Mouse (Mus musculus): ENCODE results near the gene Cadm2.

Cadm2 gene

DNA sequence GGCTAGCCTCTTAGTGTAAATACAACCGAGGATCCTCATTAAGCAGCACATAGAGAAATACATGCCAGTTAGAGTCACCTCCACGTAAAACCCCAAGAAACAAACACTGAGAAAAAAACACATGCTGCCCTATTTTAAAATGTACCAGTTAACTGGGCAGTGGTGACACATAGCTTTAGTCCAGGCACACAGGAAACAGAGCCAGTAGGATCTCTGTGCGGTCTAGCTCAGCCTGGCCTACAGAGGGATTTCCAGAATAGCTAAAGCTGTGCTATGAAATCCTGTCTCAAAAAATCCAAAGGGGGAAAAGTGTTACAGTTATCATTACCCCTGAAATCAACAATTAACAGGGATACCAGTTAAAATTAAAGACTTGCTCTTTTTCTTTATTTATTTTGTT lies 498.9 kb downstream of the Cadm2 start:
- DNase-seq = no peak

DNA sequence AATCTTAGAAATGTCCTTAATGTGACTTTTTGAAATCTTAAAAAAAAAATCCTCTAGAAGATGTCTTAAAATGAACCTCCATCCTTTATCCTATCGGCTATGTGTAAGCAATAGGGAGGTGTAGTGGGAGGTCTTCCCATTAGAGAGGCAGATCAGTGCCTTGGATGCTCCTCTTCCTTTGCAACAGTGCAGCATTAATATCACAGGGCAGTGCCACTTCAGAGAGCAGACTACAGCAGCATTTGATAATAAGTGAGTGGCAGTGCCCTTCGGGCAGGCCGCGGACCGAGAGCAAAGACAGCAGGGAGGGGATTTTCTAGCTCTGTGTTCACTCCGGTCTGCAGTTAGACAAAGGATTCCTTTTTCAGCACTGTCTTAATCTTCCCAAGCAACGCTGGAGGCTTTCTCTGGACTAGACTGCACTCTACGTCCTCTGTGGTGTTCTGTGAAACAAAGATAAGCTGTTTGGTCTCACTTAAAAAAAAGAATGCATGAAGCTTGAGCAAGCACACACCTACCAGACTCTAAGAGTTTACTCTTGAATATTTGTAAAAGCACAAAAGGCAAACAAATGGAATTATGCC lies 514.1 kb downstream of the Cadm2 start:
- DNase-seq = no peak

DNA sequence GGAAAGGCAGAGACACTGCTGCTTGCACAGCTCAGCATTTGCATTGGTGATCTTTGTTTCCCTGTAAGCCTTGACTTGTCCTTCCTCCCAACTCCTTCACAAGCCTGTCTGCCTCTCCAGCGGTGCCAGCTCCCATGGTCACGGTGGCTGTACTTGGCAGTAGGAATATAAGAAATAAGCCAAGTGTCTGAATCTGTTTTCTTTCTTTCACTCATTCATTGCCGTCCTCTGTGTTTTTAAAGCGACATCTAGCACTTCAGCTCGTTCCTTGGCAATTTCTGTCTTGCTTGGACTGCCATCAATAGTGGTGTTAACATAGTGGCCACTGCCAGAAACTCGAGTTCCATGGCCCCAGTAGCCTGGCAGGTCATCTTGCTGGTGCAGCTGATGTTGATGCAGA lies 524.0 kb downstream of the Cadm2 start:
- DNase-seq = no peak

DNA sequence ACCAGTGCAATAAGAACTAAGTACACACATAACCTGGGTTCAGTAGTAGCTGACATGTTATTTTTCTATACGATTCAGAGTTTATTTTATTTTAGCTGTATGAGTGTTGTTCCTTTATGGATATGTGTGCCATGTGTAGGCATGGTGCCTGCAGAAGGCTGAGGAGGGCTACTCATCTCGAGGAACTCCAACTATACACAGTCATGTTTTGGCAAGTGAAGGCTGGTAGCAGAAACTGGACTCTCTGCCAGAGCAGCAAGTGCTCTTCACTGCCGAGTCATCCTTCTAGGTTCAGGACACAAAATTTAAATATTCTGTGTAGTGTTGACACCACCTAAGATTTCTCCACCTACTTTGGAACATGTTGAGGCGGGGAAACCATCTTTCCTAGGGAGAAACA lies 524.8 kb downstream of the Cadm2 start:
- DNase-seq = no peak

DNA sequence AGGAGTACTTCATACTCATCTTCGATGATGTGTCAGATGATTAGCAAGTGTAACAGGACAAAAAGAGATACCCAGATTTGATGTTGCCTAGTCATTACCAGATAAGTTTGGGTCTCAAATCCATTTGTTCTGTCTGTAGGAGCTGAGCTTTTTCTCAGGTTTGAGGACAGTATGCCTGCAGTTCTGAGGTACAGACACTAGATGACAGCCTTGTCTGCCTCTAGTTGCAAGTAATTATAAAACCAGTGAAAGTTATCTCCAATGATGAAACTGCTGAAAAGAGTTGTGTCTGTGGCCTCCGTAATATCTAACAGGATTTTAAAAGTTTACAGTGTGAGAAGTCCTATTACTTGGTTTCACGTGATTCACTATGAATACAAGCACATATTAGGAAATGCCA lies 531.0 kb downstream of the Cadm2 start:
- DNase-seq = peak; percentile 15

DNA sequence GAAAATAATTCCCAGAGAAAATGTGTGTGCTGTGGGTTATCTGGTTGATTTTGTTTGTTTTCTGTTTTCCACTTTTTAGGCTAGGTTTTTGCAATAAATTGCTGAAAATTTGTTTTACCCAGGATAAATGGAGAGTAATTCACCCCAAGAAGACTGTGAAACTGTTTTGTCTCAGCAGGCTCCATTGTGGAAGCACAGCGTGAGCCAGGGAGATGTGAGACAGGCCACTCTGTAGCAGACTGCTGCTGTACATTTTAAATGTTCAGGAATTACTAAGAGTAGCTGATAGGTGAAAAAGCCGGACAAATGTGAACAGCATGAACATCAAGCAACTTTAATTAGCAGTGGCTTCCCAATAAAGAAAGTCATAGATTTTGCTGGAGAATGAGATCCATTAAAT lies 541.4 kb downstream of the Cadm2 start:
- no peak for DNase-seq

DNA sequence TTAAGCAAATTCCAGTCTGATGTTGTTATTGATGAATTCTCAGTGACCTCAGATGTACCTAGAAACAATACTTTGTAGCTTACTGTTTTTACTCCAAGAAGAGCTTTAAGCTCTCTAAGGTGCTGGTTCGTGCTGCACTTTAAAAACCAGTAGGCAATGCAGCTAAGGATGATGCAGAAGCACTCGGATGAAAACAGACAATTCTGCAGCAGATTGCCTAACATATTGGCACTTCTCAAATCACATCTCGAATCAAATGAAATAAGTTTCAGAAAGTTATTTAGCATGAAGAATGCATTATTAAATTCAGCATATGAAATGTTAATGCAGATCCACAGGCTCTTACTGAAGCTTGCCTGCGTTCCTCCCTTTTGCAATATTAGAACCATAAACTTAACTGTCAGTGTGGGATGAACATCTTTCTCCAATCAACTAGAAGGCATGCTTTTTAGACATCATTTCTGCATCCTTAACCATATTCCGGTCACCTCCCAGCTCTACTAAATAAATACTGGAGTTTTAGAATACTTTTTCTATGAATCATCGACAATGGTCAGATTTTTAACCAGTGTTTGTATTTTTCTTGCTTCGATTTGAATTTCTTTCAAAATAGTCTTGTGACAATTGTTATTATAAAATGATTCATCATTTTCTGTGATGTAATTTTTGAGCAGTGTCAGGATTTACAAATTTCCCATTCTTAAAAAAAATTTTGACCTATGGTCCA lies 544.4 kb downstream of the Cadm2 start:
- no peak for DNase-seq

DNA sequence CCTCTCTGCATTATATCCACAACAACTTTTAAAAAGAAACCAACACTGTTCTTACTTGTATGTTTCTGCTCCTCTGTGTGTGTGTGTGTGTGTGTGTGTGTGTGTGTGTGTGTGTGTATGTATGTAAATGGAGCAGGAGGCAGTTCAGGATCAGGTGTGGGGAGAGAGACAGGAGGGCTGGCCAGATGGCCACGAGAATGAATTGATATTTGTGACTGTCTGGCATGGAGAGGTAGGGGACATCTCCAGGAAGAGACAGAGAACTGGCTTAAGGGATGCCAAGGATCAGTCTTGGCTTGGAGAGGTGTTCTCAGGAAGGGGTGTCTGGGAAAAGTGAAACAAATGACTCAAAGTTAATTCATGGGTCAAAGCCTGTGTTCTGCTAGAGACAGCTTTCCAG lies 552.2 kb downstream of the Cadm2 start:
- no peak for DNase-seq

DNA sequence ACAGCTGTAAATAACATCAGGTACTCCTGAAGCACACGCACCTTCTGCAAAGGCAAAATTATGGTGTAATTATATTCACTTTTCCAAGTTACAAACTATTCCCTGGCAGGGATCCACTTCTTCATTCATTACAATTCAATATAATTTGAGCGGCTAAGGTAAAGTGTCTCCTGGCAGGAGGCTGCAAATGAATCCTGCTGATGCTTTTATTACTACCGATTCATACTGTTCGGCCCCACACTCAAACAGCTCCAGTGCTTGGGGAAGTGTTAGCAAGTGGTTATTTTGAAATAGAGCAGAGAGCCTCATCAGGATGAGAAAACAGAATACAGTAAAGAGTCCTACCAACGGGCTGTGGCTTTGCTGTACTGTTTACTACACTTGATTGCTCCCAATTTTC lies 589.8 kb downstream of the Cadm2 start:
- DNase-seq = no peak

DNA sequence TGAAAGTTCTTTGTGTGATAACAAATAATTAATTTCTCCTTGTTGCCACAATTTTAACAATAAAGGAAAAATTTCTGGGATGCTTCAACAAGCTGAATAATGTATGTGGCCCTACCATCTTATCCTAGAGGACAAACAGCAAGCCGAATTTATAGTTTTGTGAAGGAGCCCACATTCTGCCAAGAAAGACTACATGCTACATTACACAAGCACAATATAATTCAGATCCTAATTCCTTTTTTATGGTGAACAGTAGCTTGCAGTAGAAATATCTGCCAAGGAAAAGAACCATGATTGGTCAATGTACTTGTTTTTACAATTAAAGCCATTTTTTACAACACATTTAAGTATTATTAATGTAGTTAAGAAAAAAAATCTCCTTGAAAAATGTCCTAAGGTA lies 600.9 kb downstream of the Cadm2 start:
- DNase-seq = no peak

DNA sequence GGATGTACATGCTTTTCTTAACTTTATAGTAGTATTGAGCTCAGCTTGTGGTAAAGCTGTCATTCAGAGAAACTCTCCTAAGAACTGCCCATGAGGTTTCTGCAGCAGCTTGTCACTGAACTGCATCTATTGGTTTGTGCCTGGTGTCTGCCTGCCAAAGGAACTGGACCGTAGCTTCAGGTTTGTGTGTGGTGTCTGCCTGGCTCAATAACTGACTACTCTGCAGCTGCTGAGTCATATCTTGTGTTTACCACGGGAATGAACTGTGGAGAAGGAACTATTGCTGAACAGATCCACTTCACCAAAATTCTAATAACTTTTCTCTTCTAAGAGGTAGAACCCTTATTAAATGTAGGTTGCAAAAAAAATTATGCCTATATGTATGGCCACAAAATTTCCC lies 603.0 kb downstream of the Cadm2 start:
- DNase-seq = no peak

DNA sequence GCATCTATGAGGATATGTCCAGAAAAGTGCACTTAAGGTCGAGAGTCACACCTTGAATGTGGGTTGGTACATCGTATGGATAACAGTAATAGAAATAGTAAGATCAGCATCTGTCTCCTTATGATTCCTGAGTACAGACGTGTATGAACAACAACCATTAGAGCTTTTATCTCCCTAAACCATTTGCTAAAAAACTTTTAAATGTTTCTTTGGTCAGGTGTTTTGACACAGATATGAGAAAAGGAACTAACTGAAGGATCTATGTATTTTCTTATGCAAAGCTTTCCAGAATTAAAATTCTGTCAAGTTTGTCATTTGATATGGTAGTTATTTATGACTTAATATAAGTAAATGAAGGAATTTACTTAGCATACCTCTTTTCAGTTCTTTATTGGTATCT lies 617.5 kb downstream of the Cadm2 start:
- DNase-seq = no peak

DNA sequence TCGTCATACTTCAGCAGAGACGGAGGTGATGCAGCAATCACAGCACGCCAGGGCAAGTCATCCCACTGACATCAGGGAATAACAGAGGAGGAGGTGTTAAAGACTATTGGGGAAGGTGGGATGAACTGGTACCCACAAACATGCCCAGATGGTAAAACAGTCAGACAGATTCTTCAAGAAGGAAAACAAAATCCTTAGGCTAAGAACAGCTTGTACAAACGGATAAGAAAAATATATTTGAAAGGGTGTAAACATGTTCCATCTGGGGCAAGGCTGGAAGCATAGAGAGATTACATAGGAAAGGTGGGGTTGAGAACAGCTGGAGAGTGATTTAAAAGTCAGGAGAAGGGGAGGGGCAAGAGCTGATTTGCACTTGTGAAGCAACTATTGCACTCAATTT lies 619.0 kb downstream of the Cadm2 start:
- DNase-seq = no peak

DNA sequence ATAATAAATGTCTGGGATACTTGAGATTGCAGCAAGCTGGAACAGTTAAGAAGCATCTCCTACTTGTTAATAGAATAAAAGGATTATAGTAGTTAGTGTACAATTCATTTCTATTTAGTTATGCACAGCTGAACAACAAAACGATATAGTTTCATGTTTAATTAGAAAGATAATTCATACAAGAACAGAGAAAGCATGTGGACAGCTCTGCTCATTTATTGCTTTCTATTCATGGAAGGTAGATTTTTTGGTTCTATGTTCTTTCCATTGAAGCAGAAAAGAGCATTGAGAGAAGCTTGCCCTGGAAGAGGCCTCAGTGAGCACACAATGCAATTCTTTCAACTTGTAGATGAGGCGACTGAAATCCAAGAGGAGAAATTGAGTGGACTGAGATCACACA lies 623.2 kb downstream of the Cadm2 start:
- DNase-seq = no peak

DNA sequence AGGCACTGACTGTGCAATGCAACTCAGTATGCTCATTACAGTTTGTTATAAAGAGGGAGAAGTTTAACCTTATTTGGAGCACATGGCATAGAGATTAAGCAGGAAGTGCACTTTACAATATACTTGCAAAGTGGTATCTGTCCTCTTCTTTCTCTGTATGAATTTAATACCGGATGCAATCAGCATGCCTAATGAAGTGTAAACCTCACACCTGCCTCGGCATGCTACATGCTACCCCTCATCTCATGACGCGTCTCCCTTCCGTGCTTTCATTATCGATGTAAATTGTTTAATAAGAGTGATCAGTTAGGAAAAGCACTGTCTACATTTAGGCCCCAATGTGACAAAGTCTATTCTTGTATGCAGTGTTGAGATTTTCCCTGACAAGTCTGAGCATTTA lies 633.0 kb downstream of the Cadm2 start:
- DNase-seq = no peak

DNA sequence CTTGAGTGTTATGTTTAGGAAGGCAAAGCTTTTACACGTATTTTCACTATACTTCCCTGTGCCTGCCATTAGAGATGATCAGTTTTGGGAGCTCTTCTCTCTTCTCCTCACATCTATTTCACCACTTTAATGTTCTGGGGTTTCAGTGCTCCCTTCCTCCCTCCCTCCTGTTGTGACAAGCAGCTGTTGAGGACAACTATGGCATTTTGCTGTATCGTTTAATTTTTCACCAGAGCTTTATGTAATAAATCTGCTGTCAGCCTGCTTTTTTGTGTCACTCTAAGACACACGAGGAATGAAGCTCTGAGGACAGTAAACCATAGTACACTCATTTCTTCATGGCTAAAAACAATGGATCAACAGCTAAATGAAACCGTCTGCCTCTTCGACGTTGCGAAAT lies 633.8 kb downstream of the Cadm2 start:
- no peak for DNase-seq

DNA sequence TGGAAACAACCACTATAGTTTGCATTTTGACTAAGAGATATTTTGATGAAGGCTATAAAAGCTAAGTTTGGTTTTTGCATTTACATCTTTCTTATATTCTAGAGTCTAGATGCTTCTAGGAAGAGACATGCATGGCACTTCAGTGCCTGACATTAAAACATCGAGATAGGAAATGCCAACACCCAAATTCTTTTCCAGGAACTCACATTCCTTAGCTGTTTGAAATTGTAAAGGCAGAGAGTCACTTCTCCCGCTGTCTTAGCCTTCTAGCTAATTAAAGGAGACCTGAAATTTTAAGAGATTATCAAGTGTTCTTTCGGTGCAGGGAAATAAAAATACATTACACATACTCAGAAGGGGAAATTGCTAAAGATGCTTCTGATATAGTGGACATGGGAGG lies 649.8 kb downstream of the Cadm2 start:
- DNase-seq = no peak

DNA sequence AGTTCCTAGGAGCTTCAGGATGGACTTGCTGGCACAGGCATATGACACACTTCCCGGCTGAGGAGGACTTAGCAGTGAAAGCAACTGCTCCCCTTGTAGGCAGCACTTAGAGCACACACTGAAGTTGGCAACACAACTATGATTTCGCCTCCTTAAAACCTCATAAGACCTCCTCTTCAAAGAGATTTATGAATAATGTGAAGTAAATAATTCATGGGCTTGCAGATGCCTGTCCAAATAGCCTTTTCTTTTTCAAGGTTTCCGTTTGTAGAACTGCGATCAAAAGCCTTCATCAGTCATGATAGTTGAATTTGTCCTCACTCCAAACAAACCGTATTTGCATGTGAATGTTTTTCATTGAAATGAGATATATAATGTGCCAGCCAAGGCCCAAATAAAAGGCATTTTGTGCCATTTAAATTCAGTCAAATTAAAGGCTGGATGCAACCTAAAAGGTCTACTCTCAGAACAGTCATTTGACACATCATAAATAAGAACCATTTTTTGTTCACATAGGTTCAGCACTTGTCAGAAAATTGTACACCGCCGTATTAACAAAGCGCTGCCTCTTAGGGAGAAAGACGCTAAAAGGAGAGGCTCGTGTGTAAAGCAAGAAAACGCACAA lies 651.1 kb downstream of the Cadm2 start:
- no peak for DNase-seq

DNA sequence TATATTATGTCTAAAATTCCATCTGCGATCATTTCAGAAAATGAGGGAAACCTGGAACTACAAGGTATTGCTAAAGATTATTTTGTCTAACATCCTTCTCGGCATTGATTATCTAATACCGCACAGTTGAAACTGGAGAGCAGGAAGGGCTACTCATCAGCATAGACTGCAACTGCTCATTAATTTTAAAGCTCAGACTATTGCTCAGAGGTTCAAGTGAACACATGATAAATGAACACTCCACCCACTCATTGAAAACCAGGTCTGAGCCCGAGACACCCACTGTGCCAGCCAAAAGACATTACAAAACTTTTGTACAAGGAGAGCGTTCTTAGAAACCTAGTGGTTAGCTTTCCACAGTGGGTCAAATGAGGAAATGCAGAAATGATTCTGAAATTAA lies 652.4 kb downstream of the Cadm2 start:
- DNase-seq = no peak

DNA sequence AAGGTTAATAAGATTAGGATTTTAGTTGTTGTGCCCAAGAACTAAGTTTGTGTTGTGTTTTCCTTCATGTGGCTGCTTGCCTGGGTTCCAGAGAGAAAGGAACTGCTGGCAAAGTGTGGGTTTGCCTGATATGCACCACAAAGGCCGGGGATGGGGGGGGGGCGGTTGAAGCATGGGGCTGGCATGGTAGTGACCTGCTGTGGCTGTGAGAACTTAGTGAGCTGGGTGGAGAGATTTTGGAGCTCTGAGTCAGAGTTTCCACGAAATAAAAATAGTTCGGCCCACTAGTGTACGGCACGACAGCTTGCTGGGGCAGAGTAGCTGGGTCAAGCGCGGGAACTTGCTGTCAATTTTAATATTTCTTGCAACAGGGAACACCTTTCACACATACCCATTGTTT lies 653.0 kb downstream of the Cadm2 start:
- no peak for DNase-seq

DNA sequence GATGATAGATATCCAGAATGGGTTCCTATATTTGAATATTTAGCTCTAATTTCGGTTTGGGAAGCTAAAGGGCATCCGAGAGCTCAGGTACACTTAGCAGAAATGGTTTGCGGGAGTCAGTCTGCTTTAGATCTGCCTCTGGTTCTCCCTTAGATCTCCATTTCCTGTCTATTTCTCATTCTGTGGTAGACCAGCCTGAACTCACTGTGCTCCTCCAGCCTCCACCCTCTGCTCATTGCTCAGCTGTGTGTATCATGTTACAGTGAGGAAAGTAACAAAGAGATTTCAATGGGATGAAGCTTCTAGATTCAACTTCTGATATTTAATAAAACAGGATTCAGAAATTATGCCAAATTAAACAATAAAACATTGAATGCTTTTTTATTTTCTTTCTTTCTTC lies 661.6 kb downstream of the Cadm2 start:
- DNase-seq = no peak

DNA sequence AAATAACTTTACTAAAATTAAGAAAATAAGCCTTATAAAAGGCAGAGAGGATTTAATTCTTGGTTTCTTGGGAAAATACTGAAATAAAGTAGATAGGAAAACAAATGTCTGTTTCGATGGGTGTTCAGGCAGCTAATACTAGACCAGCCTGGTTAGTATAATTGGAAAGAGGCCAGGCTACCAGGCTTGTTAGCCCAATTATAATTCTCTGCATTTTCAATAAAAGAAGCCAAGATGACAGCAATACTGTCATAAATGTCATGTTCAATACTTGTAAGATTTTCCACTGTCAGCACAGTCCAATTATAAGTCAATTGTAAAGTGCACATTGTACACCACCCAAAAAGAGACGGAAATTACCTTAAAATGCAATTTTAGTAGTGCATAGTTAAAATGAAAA lies 664.8 kb downstream of the Cadm2 start:
- DNase-seq = no peak

DNA sequence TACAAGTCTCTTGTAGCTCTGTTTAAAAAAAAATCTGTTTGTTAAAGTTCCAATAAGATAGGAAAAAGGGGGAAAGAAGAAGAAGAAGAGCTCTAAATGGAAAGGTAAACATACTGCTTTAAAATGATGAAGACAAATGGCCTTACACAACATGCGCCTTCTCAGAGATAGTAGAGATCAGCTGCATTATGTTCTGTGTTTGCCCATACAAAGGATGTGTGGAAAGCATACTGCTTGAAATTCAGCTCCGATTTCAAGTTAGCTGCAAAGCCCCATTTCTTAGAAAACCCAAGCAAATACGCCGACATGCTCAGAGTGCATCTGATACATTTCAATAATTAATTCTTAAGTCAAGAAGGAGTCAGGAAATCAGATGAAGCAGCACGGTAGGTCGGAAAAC lies 684.4 kb downstream of the Cadm2 start:
- DNase-seq = no peak

DNA sequence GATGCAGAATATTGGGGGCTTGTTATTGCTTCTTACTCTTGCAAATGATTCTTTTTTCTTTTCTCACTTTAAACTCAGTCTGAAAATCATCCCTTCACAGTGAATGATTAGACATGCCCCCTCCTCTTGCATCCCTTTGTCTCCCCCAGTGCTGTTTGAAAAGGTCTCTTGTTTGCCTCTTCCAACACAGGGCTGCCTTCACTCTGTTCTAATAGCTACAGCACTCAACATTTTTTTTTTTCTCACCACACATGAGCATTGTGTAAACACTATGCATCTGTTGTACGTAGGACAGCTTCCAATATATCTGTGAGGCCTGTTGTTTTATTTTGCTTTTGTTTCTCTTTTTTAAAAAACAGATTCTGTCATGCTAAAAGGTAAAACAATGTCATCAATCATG lies 695.2 kb downstream of the Cadm2 start:
- DNase-seq = no peak

DNA sequence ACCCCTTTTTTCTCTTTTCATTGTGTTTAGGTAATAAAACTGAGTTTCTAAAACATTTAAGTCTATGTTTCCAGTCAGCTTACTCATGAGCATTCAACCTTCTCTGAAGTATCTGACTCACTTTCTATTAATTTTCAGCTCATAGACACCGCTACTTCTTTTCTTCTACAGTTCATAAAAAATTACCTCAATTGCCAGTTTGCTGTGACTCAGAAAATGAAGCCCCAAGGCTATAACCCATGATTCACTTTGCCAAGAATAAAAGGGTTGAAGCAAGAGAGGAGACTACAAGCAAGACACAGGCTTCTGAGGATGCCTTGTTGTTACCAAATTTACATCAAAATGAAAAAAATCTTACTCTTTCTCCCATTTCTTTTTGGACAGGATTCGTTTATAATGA lies 698.0 kb downstream of the Cadm2 start:
- no peak for DNase-seq
